Mouse (Mus musculus) neural tube, embryonic 13.5 days (tissue): ENCODE results near the gene Rhbdf2. TPM values are rescaled to one million over a fixed set of nuclear protein-coding genes. Genes with fewer than 3 reads are reported as not detected.
A peak's percentile ranks its signal among the peaks of the same experiment; 100 is the strongest.
"Not testable (repeated sequence)": the region's sequence is repeated elsewhere in the genome, so short reads cannot be mapped to it uniquely, and the experiment has no call there.

Source experiments
- ATAC-seq: fragments of 200-750 bp; cut with Nextera tagmentation; 2 replicates; pipeline ENCODE4 v1.8.0; 2017; ENCODE audit warnings: low read depth, mild to moderate bottlenecking, moderate TSS enrichment, moderate library complexity
- H3K27ac ChIP-seq: fragments of 300-500 bp; sonication (generic); replicated peaks from 2 replicates; pipeline ENCODE4 v1.5.1; 2015; ENCODE audit warnings: moderate library complexity, mild to moderate bottlenecking, inconsistent platforms
- H3K27me3 ChIP-seq: fragments of 300-500 bp; sonication (generic); 2 replicates; pipeline ENCODE4 v1.6.1; 2015; ENCODE audit warnings: mild to moderate bottlenecking, inconsistent platforms
- H3K36me3 ChIP-seq: fragments of 300-500 bp; sonication (generic); 2 replicates; pipeline ENCODE4 v1.6.1; 2015; ENCODE audit warnings: mild to moderate bottlenecking, inconsistent platforms
- H3K4me1 ChIP-seq: fragments of 300-500 bp; sonication (generic); replicated peaks from 2 replicates; pipeline ENCODE4 v1.6.1; 2015; ENCODE audit warnings: inconsistent platforms
- H3K4me2 ChIP-seq: fragments of 300-500 bp; sonication (generic); 2 replicates; pipeline ENCODE4 v1.6.1; 2015; ENCODE audit warnings: inconsistent platforms, mild to moderate bottlenecking, moderate library complexity
- H3K4me3 ChIP-seq: fragments of 300-500 bp; sonication (generic); 2 replicates; pipeline ENCODE4 v1.5.1; 2015; ENCODE audit warnings: mild to moderate bottlenecking, inconsistent platforms
- H3K9ac ChIP-seq: fragments of 300-500 bp; sonication (generic); 2 replicates; pipeline ENCODE4 v1.6.1; 2015; ENCODE audit warnings: moderate library complexity, mild to moderate bottlenecking, inconsistent platforms
- H3K9me3 ChIP-seq: fragments of 300-500 bp; sonication (generic); 2 replicates; pipeline ENCODE4 v1.6.1; 2016; ENCODE audit warnings: inconsistent platforms
- WGBS: fragments of 180-500 bp; shearing (Covaris S2); methylation state at CpG from one replicate; pipeline ENCODE4 v1.1.7; 2015; 5-methylcytosine and 5-hydroxymethylcytosine counted together
- polyA plus RNA-seq: library from polyadenylated mRNA; unstranded; fragments of >200 nt; fragmentation: Nextera tagmentation; extraction: Ambion mirVana; gene quantifications from 2 replicates; pipeline ENCODE4 v1.2.1, GENCODE M21; 2015

Rhbdf2 gene
- polyA plus RNA-seq, 1 experiment from 2014 or later = 3.7 TPM

- no peak for ATAC-seq
- 70% methylated on average over 10 of the region's 10 CpGs for WGBS
- H3K36me3 ChIP-seq = no peaks in the 10 kb centered on the region
- H3K4me2 ChIP-seq = peak overlapping the region; percentile 25
- peaks cover 58% of the 10 kb centered on the region for H3K4me1 ChIP-seq
- no peaks in the 10 kb centered on the region for H3K9me3 ChIP-seq
- H3K27ac ChIP-seq = peak overlapping the region; percentile 76
- H3K4me3 ChIP-seq = no peak overlapping the region
- 0 out of 2 replicates have a peak overlapping the region, but pooled peaks have one; percentile 22 for H3K9ac ChIP-seq
- peaks cover 29% of the 10 kb centered on the region for H3K27me3 ChIP-seq
Observed at GRCm38 (mm10) chr11:116620559-116621253, 6.1 kb downstream of the Rhbdf2 start.

GRCm38 (mm10) chr11:116620073-116620472, 6.7 kb downstream of the Rhbdf2 start:
- H3K27me3 ChIP-seq = peaks cover 26% of the 10 kb centered on the region
- ATAC-seq = no peak
- H3K4me2 ChIP-seq = peak overlapping the region; percentile 25
- H3K36me3 ChIP-seq = no peaks in the 10 kb centered on the region
- no peaks in the 10 kb centered on the region for H3K9me3 ChIP-seq
- WGBS = 35% methylated on average over 9 of the region's 9 CpGs
- 0 out of 2 replicates have a peak overlapping the region, but pooled peaks have one; percentile 22 for H3K9ac ChIP-seq
- no peak overlapping the region for H3K4me3 ChIP-seq
- H3K4me1 ChIP-seq = peaks cover 59% of the 10 kb centered on the region
- peak overlapping the region; percentile 76 for H3K27ac ChIP-seq

- WGBS = 27% methylated on average over 8 of the region's 8 CpGs
- Histone ChIP-seq H3K9me3 (no peaks in the 10 kb centered on the region), H3K4me3 (no peak overlapping the region), H3K4me1 (peaks cover 58% of the 10 kb centered on the region), H3K36me3 (no peaks in the 10 kb centered on the region), H3K4me2 (peak overlapping the region; percentile 25; the same call in 1 of the 2 replicates), H3K9ac (no peak overlapping the region), H3K27ac (peak overlapping the region; percentile 76), H3K27me3 (peaks cover 21% of the 10 kb centered on the region)
- ATAC-seq = no peak
Observed at GRCm38 (mm10) chr11:116619561-116619960, 7.3 kb downstream of the Rhbdf2 start.

- no peak for ATAC-seq
- Histone ChIP-seq H3K4me1 (peaks cover 54% of the 10 kb centered on the region), H3K36me3 (no peaks in the 10 kb centered on the region), H3K9ac (no peak overlapping the region), H3K27me3 (peaks cover 17% of the 10 kb centered on the region), H3K27ac (peak overlapping the region; percentile 53), H3K9me3 (no peaks in the 10 kb centered on the region), H3K4me2 (peak overlapping the region; percentile 25; the same call in 1 of the 2 replicates), H3K4me3 (no peak overlapping the region)
- WGBS = 65% methylated on average over 7 of the region's 7 CpGs
Observed at GRCm38 (mm10) chr11:116619156-116619555, 7.7 kb downstream of the Rhbdf2 start.

- peak overlapping the region; percentile 53; the same call in 1 of the 2 replicates for H3K27ac ChIP-seq
- no peak overlapping the region for H3K4me3 ChIP-seq
- H3K27me3 ChIP-seq = peaks cover 12% of the 10 kb centered on the region
- no peak overlapping the region for H3K4me2 ChIP-seq
- no peaks in the 10 kb centered on the region for H3K36me3 ChIP-seq
- 83% methylated on average over 7 of the region's 7 CpGs for WGBS
- ATAC-seq = no peak
- no peaks in the 10 kb centered on the region for H3K9me3 ChIP-seq
- H3K4me1 ChIP-seq = peaks cover 49% of the 10 kb centered on the region
- H3K9ac ChIP-seq = no peak overlapping the region
Observed at GRCm38 (mm10) chr11:116618666-116619065, 8.2 kb downstream of the Rhbdf2 start.

GRCm38 (mm10) chr11:116617641-116618040, 9.2 kb downstream of the Rhbdf2 start:
- H3K4me1 ChIP-seq = peaks cover 44% of the 10 kb centered on the region
- no peaks in the 10 kb centered on the region for H3K36me3 ChIP-seq

GRCm38 (mm10) chr11:116616438-116617118, 10.2 kb downstream of the Rhbdf2 start:
- Histone ChIP-seq H3K4me1 (peaks cover 41% of the 10 kb centered on the region), H3K27me3 (no peaks in the 10 kb centered on the region), H3K4me3 (no peak overlapping the region), H3K4me2 (no peak overlapping the region), H3K27ac (no peak overlapping the region), H3K36me3 (no peaks in the 10 kb centered on the region), H3K9me3 (no peaks in the 10 kb centered on the region), H3K9ac (no peak overlapping the region)
- 75% methylated on average over 10 of the region's 10 CpGs for WGBS
- no peak for ATAC-seq

More at GRCm38 (mm10) chr11:116617641-116618040, 9.2 kb downstream of the Rhbdf2 start:
- no peak overlapping the region for H3K27ac ChIP-seq
- H3K9ac ChIP-seq = no peak overlapping the region
- H3K4me3 ChIP-seq = no peak overlapping the region
- H3K4me2 ChIP-seq = no peak overlapping the region
- no peak for ATAC-seq
- WGBS = 93% methylated on average over 7 of the region's 7 CpGs
- no peaks in the 10 kb centered on the region for H3K9me3 ChIP-seq
- H3K27me3 ChIP-seq = 0 out of 2 replicates have a peak, but pooled peaks cover 2% of the 10 kb centered on the region

GRCm38 (mm10) chr11:116615735-116616437, 10.9 kb downstream of the Rhbdf2 start:
- no peak for ATAC-seq
- WGBS = 61% methylated on average over 15 of the region's 15 CpGs
- Histone ChIP-seq H3K4me2 (no peak overlapping the region), H3K4me1 (peaks cover 34% of the 10 kb centered on the region), H3K4me3 (no peak overlapping the region), H3K9ac (no peak overlapping the region), H3K27me3 (no peaks in the 10 kb centered on the region), H3K9me3 (no peaks in the 10 kb centered on the region), H3K27ac (no peak overlapping the region), H3K36me3 (no peaks in the 10 kb centered on the region)

- Histone ChIP-seq H3K4me2 (no peak overlapping the region), H3K27ac (no peak overlapping the region), H3K4me1 (peaks cover 8% of the 10 kb centered on the region; the same call in 1 of the 2 replicates), H3K27me3 (no peaks in the 10 kb centered on the region), H3K4me3 (no peak overlapping the region), H3K9ac (no peak overlapping the region), H3K9me3 (no peaks in the 10 kb centered on the region), H3K36me3 (no peaks in the 10 kb centered on the region)
- 90% methylated on average over 6 of the region's 6 CpGs for WGBS
- no peak for ATAC-seq
Observed at GRCm38 (mm10) chr11:116613234-116613633, 13.6 kb downstream of the Rhbdf2 start.

GRCm38 (mm10) chr11:116612554-116612953, 14.3 kb downstream of the Rhbdf2 start:
- Histone ChIP-seq H3K4me1 (peaks cover 8% of the 10 kb centered on the region; the same call in 1 of the 2 replicates), H3K36me3 (no peaks in the 10 kb centered on the region), H3K4me3 (no peak overlapping the region), H3K4me2 (no peak overlapping the region), H3K27ac (no peak overlapping the region), H3K9ac (no peak overlapping the region), H3K27me3 (no peaks in the 10 kb centered on the region), H3K9me3 (no peaks in the 10 kb centered on the region)
- 96% methylated on average over 1 of the region's 1 CpGs for WGBS
- ATAC-seq = no peak

- no peaks in the 10 kb centered on the region for H3K9me3 ChIP-seq
- no peaks in the 10 kb centered on the region for H3K27me3 ChIP-seq
- no peak overlapping the region for H3K4me2 ChIP-seq
- H3K4me3 ChIP-seq = no peak overlapping the region
- no peak overlapping the region for H3K9ac ChIP-seq
- WGBS = 93% methylated on average over 9 of the region's 9 CpGs
- H3K4me1 ChIP-seq = peaks cover 10% of the 10 kb centered on the region; the same call in 1 of the 2 replicates
- H3K27ac ChIP-seq = no peak overlapping the region
- H3K36me3 ChIP-seq = no peaks in the 10 kb centered on the region
- no peak for ATAC-seq
Observed at GRCm38 (mm10) chr11:116611883-116612282, 14.9 kb downstream of the Rhbdf2 start.

- not testable (repeated sequence) for H3K4me3 ChIP-seq, H3K27me3 ChIP-seq, H3K4me2 ChIP-seq, H3K9ac ChIP-seq, H3K9me3 ChIP-seq, H3K36me3 ChIP-seq, ATAC-seq, H3K27ac ChIP-seq
- H3K4me1 ChIP-seq = peaks cover 12% of the 10 kb centered on the region; the same call in 1 of the 2 replicates
- WGBS = 77% methylated on average over 9 of the region's 9 CpGs
Observed at GRCm38 (mm10) chr11:116611168-116611567, 15.7 kb downstream of the Rhbdf2 start.
